Mouse (Mus musculus) embryonic facial prominence, embryonic 12.5 days (tissue): Measurements from ENCODE around the gene Pdzrn3. TPM values are rescaled to one million over a fixed set of nuclear protein-coding genes. Genes with fewer than 3 reads are reported as not detected.

Experiments used
- ATAC-seq: fragments of 200-750 bp; cut with Nextera tagmentation; 2 replicates; pipeline ENCODE4 v1.8.0; 2017; ENCODE audit not compliant: insufficient number of reproducible peaks, insufficient read depth, low FRiP score, low TSS enrichment
- H3K27ac ChIP-seq: fragments of 300-500 bp; sonication (generic); 2 replicates; pipeline ENCODE4 v1.5.1; 2016; ENCODE audit warnings: mild to moderate bottlenecking
- H3K27me3 ChIP-seq: fragments of 300-500 bp; sonication (generic); 2 replicates; pipeline ENCODE4 v1.6.1; 2016; ENCODE audit warnings: mild to moderate bottlenecking, moderate library complexity
- H3K36me3 ChIP-seq: fragments of 300-500 bp; sonication (generic); 2 replicates; pipeline ENCODE4 v1.6.1; 2016; ENCODE audit warnings: mild to moderate bottlenecking
- H3K4me1 ChIP-seq: fragments of 300-500 bp; sonication (generic); 2 replicates; pipeline ENCODE4 v1.6.1; 2016
- H3K4me2 ChIP-seq: fragments of 300-500 bp; sonication (generic); replicated peaks from 2 replicates; pipeline ENCODE4 v1.6.1; 2016; ENCODE audit warnings: mild to moderate bottlenecking, moderate library complexity
- H3K4me3 ChIP-seq: fragments of 300-500 bp; sonication (generic); 2 replicates; pipeline ENCODE4 v1.5.1; 2016; ENCODE audit warnings: mild to moderate bottlenecking
- H3K9ac ChIP-seq: fragments of 300-500 bp; sonication (generic); 2 replicates; pipeline ENCODE4 v1.6.1; 2016; ENCODE audit warnings: mild to moderate bottlenecking, moderate library complexity
- H3K9me3 ChIP-seq: fragments of 300-500 bp; sonication (generic); 2 replicates; pipeline ENCODE4 v1.6.1; 2016; ENCODE audit warnings: mild to moderate bottlenecking, moderate library complexity
- WGBS: fragments of 180-500 bp; shearing (Covaris S2); methylation state at CpG from one replicate; pipeline ENCODE4 v1.1.7; 2016; 5-methylcytosine and 5-hydroxymethylcytosine counted together
- polyA plus RNA-seq: library from polyadenylated mRNA; unstranded; fragments of >200 nt; fragmentation: Nextera tagmentation; extraction: Ambion mirVana; gene quantifications from 2 replicates; pipeline ENCODE4 v1.2.1, GENCODE M21; 2016

Gene Pdzrn3
- polyA plus RNA-seq: 16.5 and 17.3 TPM in 2 replicates

DNA sequence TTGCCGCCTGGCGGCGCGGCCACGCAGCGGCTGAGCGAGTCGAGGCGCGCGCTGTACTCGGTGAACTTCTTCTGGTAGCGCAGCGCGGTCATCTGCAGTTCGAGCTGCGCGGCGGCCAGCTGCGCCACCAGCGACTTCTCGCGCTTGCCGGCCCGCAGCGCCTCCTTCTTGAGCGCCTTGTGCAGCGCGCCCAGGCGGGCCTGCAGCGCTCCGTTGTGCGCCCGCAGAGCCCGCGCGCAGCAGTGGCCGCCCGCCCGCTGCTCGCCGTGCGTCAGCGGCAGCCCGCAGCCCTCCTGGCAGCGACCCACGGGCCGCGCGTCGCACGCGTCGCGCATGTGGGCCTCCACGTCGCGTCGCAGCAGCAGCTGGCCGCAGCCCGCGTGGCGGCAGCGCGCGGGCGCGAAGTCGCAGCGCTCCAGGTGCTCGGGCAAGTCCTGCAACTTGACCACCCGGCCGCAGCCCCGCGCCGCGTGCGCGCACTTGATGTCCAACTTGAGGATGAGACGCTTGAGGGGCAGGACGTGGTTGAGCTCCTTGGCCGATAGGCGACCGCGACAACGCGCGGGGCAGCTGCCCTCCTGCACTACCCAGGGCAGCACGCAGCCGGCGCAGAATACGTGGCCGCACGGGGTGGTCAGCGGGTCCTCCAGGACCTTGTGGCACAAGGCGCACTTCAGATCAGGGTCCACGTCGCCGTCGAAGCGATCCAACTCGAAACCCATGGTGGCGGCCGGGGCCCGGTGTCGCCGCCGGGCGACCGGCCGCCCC lies at the start of gene Pdzrn3:
Gene Pdzrn3, minus strand, starts transcription at position 731 of the 768 bp plus-strand sequence.
- H3K36me3 ChIP-seq: 0 out of 2 replicates have a peak, but pooled peaks cover 7% of the 10 kb centered on the region
- no peaks in the 10 kb centered on the region for H3K9me3 ChIP-seq
- ATAC-seq: peak; percentile 49
- peak within 1 kb of the TSS; percentile 86 for H3K9ac ChIP-seq
- peak within 1 kb of the TSS; percentile 84 for H3K4me2 ChIP-seq
- H3K4me1 ChIP-seq: peaks cover 33% of the 10 kb centered on the region
- peak within 1 kb of the TSS; percentile 98 for H3K27ac ChIP-seq
- under 1% methylated on average over 100 of the region's 111 CpGs for WGBS
- H3K27me3 ChIP-seq: no peaks in the 10 kb centered on the region
- H3K4me3 ChIP-seq: peak within 1 kb of the TSS; percentile 85

GRCm38 (mm10) chr6:101427296-101427695 lies 49.6 kb upstream of the Pdzrn3 start:
- H3K4me1 ChIP-seq: no peaks in the 10 kb centered on the region
- H3K27me3 ChIP-seq: no peaks in the 10 kb centered on the region
- no peak overlapping the region for H3K9ac ChIP-seq
- WGBS: 90% methylated on average over 3 of the region's 3 CpGs
- H3K27ac ChIP-seq: no peak overlapping the region
- no peaks in the 10 kb centered on the region for H3K36me3 ChIP-seq
- no peaks in the 10 kb centered on the region for H3K9me3 ChIP-seq
- H3K4me2 ChIP-seq: no peak overlapping the region
- ATAC-seq: no peak
- no peak overlapping the region for H3K4me3 ChIP-seq

- Histone ChIP-seq H3K27ac (no peak overlapping the region), H3K36me3 (no peaks in the 10 kb centered on the region), H3K4me1 (no peaks in the 10 kb centered on the region), H3K4me2 (no peak overlapping the region), H3K27me3 (no peaks in the 10 kb centered on the region), H3K9ac (no peak overlapping the region), H3K4me3 (no peak overlapping the region), H3K9me3 (no peaks in the 10 kb centered on the region)
- no peak for ATAC-seq
- 71% methylated on average over 4 of the region's 4 CpGs for WGBS
Observed at GRCm38 (mm10) chr6:101426301-101426700, 48.6 kb upstream of the Pdzrn3 start.

DNA sequence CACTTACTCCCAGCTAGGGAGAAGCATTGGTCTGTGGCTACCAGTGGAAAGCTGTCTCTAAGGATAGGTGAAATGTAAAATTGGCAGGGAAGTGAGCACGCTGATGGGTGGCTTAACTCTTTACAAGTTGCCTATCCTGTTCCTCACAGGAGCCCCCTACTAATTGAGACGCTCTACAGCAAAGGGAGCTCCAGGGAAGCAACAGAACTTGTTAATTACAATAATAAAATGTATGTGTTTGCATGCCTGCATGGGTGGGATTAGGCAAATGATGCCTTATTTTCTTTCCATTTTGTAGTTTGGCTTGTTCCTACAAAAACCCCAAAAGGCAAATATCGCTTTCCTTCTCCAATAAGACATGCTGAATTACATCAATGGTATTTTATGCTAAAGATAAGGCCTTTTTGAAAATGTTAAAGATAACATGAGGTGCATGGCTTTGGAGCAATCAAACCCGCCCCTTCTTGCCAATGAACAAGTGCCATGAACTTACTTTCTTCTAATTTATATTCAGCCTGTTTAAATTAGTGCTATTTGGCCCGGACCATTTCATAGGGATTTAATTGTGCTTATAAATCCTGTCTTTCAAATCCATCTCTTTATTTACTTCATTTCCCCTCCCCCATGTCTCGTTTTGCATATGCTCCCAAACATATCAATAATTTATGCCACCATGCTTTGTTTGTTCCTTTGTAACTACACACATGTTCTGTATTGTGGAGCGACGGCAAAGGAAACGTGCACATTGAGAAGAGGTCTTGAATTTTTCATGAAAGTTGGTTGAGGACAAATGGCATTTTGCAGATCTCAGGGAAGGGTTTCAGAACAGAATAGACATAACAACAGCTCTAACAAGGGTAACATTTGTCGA lies 44.6 kb upstream of the Pdzrn3 start:
- no peaks in the 10 kb centered on the region for H3K27me3 ChIP-seq
- 72% methylated on average over 10 of the region's 10 CpGs for WGBS
- no peak overlapping the region for H3K4me2 ChIP-seq
- H3K4me3 ChIP-seq: no peak overlapping the region
- no peaks in the 10 kb centered on the region for H3K4me1 ChIP-seq
- no peaks in the 10 kb centered on the region for H3K9me3 ChIP-seq
- no peaks in the 10 kb centered on the region for H3K36me3 ChIP-seq
- ATAC-seq: no peak
- H3K9ac ChIP-seq: no peak overlapping the region
- H3K27ac ChIP-seq: no peak overlapping the region

DNA sequence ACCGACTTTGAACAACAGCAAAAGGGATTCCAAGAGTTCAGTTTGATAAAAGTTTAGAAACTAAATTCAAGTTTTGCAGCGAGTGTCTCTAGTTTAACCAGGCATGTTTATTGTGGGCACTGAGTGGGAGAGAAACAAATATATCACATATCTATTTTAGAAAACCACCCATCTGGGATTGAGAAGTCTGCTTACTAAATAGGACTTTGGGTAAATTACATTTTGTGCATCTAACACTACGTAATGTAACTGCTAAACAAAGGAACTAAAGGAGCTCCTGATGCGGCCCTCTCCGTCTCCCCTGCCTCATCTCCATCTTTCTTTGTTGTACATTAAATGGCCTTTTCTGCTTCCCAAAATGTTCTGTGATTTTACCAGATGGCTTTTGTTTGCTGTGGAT lies 40.5 kb upstream of the Pdzrn3 start:
- H3K9me3 ChIP-seq: no peaks in the 10 kb centered on the region
- H3K36me3 ChIP-seq: no peaks in the 10 kb centered on the region
- no peaks in the 10 kb centered on the region for H3K4me1 ChIP-seq
- H3K9ac ChIP-seq: no peak overlapping the region
- no peak overlapping the region for H3K27ac ChIP-seq
- H3K4me3 ChIP-seq: no peak overlapping the region
- H3K4me2 ChIP-seq: no peak overlapping the region
- no peaks in the 10 kb centered on the region for H3K27me3 ChIP-seq
- WGBS: 90% methylated on average over 5 of the region's 5 CpGs
- ATAC-seq: no peak

GRCm38 (mm10) chr6:101411701-101412100 lies 34.0 kb upstream of the Pdzrn3 start:
- no peak overlapping the region for H3K4me3 ChIP-seq
- WGBS: 73% methylated on average over 1 of the region's 1 CpGs
- no peaks in the 10 kb centered on the region for H3K4me1 ChIP-seq
- no peak overlapping the region for H3K4me2 ChIP-seq
- H3K9ac ChIP-seq: no peak overlapping the region
- no peaks in the 10 kb centered on the region for H3K9me3 ChIP-seq
- H3K36me3 ChIP-seq: no peaks in the 10 kb centered on the region
- H3K27ac ChIP-seq: no peak overlapping the region
- ATAC-seq: no peak
- no peaks in the 10 kb centered on the region for H3K27me3 ChIP-seq

DNA sequence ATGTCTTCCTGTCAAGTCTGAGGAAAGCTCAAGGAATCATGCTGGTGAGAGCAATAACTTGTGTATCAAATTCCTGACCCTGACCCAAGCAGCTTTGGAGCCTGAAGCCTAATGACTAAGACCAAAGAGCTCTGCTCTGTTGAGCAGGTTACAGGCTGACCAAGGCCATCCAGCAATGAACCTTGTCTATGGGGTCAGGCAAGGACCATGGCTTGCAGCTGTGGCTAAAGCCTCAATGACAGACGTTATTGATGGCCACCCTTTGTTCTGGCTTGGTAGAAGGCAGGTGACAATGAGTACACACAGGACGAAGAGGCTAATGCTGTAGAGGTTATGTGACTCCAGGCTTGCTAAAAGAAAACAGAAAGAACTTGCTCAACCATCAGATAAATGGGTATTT lies 33.4 kb upstream of the Pdzrn3 start:
- no peak for ATAC-seq
- H3K4me2 ChIP-seq: no peak overlapping the region
- H3K9ac ChIP-seq: no peak overlapping the region
- H3K36me3 ChIP-seq: no peaks in the 10 kb centered on the region
- WGBS: 53% methylated on average over 2 of the region's 2 CpGs
- H3K4me3 ChIP-seq: no peak overlapping the region
- no peaks in the 10 kb centered on the region for H3K9me3 ChIP-seq
- no peaks in the 10 kb centered on the region for H3K27me3 ChIP-seq
- no peak overlapping the region for H3K27ac ChIP-seq
- no peaks in the 10 kb centered on the region for H3K4me1 ChIP-seq

- Histone ChIP-seq H3K4me3 (no peak overlapping the region), H3K9me3 (no peaks in the 10 kb centered on the region), H3K36me3 (no peaks in the 10 kb centered on the region), H3K9ac (no peak overlapping the region), H3K4me1 (0 out of 2 replicates have a peak, but pooled peaks cover 3% of the 10 kb centered on the region), H3K27me3 (no peaks in the 10 kb centered on the region), H3K4me2 (no peak overlapping the region), H3K27ac (no peak overlapping the region)
- 77% methylated on average over 4 of the region's 4 CpGs for WGBS
- no peak for ATAC-seq
Observed at GRCm38 (mm10) chr6:101396711-101397110, 19.0 kb upstream of the Pdzrn3 start.

- no peak for ATAC-seq
- Histone ChIP-seq H3K9me3 (no peaks in the 10 kb centered on the region), H3K27me3 (no peaks in the 10 kb centered on the region), H3K4me1 (0 out of 2 replicates have a peak, but pooled peaks cover 3% of the 10 kb centered on the region), H3K9ac (no peak overlapping the region), H3K4me2 (no peak overlapping the region), H3K4me3 (no peak overlapping the region), H3K27ac (no peak overlapping the region), H3K36me3 (no peaks in the 10 kb centered on the region)
- WGBS: 89% methylated on average over 6 of the region's 6 CpGs
Observed at GRCm38 (mm10) chr6:101395908-101396307, 18.2 kb upstream of the Pdzrn3 start.

GRCm38 (mm10) chr6:101392801-101393117 lies 15.1 kb upstream of the Pdzrn3 start:
- Histone ChIP-seq H3K4me1 (0 out of 2 replicates have a peak, but pooled peaks cover 3% of the 10 kb centered on the region), H3K27me3 (no peaks in the 10 kb centered on the region), H3K27ac (no peak overlapping the region), H3K36me3 (no peaks in the 10 kb centered on the region), H3K4me2 (no peak overlapping the region), H3K9me3 (no peaks in the 10 kb centered on the region), H3K9ac (no peak overlapping the region), H3K4me3 (no peak overlapping the region)
- 76% methylated on average over 2 of the region's 2 CpGs for whole genome bisulfite sequencing
- ATAC-seq: no peak

DNA sequence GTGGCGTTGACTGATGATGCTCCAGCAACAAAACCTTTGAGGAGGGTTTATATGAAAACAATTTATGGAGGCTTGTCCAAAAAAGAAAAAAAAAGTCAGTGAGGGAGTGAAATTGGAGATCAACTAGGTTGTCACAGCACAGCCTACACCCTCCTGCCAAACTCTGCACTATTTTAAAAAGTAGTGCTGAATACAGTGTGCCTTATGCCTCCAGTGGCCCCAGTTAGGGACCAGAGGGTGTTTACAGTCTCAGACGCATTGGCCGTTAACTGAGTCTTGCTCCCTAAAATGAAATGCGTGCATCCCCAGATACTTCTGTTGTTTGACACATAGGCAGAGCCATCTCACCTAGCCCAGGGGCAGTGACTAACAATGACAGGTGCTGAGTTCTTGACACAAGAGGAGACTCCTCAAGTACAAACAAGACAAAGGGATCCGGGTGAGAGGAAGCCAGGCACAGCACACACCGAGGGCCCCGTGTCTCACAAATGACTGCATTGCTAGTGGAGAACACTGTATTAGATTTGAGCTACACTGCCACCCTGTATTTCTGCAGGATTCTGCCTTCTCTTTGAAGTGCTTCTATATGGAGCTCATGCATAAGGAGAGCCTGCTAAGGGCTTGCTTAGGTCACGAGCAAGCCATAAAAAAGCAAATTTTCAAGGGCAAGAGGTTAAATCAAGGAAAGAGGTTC lies 14.6 kb upstream of the Pdzrn3 start:
- Histone ChIP-seq H3K4me3 (no peak overlapping the region), H3K27me3 (no peaks in the 10 kb centered on the region), H3K9ac (no peak overlapping the region), H3K4me1 (0 out of 2 replicates have a peak, but pooled peaks cover 3% of the 10 kb centered on the region), H3K36me3 (no peaks in the 10 kb centered on the region), H3K27ac (no peak overlapping the region), H3K9me3 (no peaks in the 10 kb centered on the region), H3K4me2 (no peak overlapping the region)
- ATAC-seq: no peak
- 63% methylated on average over 8 of the region's 8 CpGs for WGBS
